Mouse (Mus musculus) hindbrain, postnatal 0 days (tissue): ENCODE data around the gene Ccr6. TPM values are rescaled to one million over a fixed set of nuclear protein-coding genes. Genes with fewer than 3 reads are reported as not detected.

Source experiments
- ATAC-seq: fragments of 200-750 bp; cut with Nextera tagmentation; 2 replicates; pipeline ENCODE4 v1.8.0; 2017; ENCODE audit warnings: mild to moderate bottlenecking, moderate TSS enrichment, moderate library complexity
- DNase-seq: peaks from one replicate; pipeline ENCODE4 v3.0.0-alpha.2; 2015; ENCODE audit warnings: low spot score
- H3K27ac ChIP-seq: fragments of 300-500 bp; sonication (generic); 2 replicates; pipeline ENCODE4 v1.5.1; 2014; ENCODE audit warnings: mild to moderate bottlenecking
- H3K27me3 ChIP-seq: fragments of 300-500 bp; sonication (generic); 2 replicates; pipeline ENCODE4 v1.6.1; 2014; ENCODE audit warnings: low read length, mixed read lengths; ENCODE audit not compliant: insufficient read depth
- H3K36me3 ChIP-seq: fragments of 300-500 bp; sonication (generic); 2 replicates; pipeline ENCODE4 v1.6.1; 2014; ENCODE audit warnings: low read length, mixed read lengths; ENCODE audit not compliant: insufficient read depth
- H3K4me1 ChIP-seq: fragments of 300-500 bp; sonication (generic); 2 replicates; pipeline ENCODE4 v1.6.1; 2014; ENCODE audit warnings: antibody characterized with exemption, low read length, mixed read lengths; ENCODE audit not compliant: insufficient read depth
- H3K4me2 ChIP-seq: fragments of 300-500 bp; sonication (generic); 2 replicates; pipeline ENCODE4 v1.6.1; 2014; ENCODE audit warnings: low read depth, mild to moderate bottlenecking, low read length, moderate library complexity, mixed read lengths
- H3K4me3 ChIP-seq: fragments of 300-500 bp; sonication (generic); 2 replicates; pipeline ENCODE4 v1.5.1; 2014; ENCODE audit warnings: low read length
- H3K9ac ChIP-seq: fragments of 300-500 bp; sonication (generic); replicated peaks from 2 replicates; pipeline ENCODE4 v1.6.1; 2014; ENCODE audit warnings: mild to moderate bottlenecking, low read length, moderate library complexity, mixed read lengths
- H3K9me3 ChIP-seq: fragments of 300-500 bp; sonication (generic); 2 replicates; pipeline ENCODE4 v1.6.1; 2016; ENCODE audit warnings: low read length, mixed read lengths
- CTCF ChIP-seq: IDR thresholded peaks from 2 replicates; pipeline ENCODE4 v1.5.1; 2016; ENCODE audit warnings: antibody characterized with exemption, control low read depth, low read depth
- WGBS: fragments of 180-500 bp; shearing (Covaris S2); extraction: QIAGEN DNeasy Blood & Tissue Kit; methylation state at CpG from one replicate; pipeline ENCODE4 v1.1.7; 2014; 5-methylcytosine and 5-hydroxymethylcytosine counted together
- polyA plus RNA-seq: library from polyadenylated mRNA; unstranded; fragments of >200 nt; fragmentation: Nextera tagmentation; extraction: Ambion mirVana; gene quantifications from 2 replicates; pipeline ENCODE4 v1.2.1, GENCODE M21; 2015
- total RNA-seq: library from RNA; depleted of rRNA; stranded (reverse); fragments of >200 nt; gene quantifications from 2 replicates; pipeline ENCODE4 v1.2.3, GENCODE M21; 2014

Gene Ccr6
- total and polyA plus RNA-seq, 2 experiments from 2014 or later: not detected

DNA sequence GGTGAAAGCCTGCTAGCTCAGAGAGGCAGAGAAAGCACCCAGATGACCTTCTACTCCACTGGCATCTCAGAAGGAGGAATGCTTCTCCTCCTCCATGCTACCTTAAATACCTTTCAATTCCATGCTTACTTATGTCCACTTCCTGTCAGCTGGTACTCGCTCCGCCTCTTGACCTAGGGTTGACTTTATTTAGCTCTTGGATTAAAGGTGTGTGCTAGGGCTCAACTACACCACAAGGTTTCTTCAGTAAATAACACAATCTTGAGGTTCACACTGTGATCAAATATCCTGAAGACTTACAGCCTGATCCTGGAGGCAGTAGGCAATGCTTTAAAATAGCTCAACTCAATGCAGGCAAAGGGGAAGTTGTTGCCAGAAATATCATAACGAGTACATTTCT lies 6.2 kb upstream of the Ccr6 start:
- Histone ChIP-seq H3K4me1 (no peaks in the 10 kb centered on the region), H3K4me2 (no peak overlapping the region), H3K9ac (no peak overlapping the region), H3K36me3 (no peaks in the 10 kb centered on the region), H3K9me3 (no peaks in the 10 kb centered on the region), H3K27me3 (no peaks in the 10 kb centered on the region), H3K4me3 (no peak overlapping the region), H3K27ac (no peak overlapping the region)
- WGBS: 96% methylated on average over 3 of the region's 3 CpGs
- ATAC-seq: no peak
- no peak for TF ChIP-seq CTCF
- no peak for DNase-seq

DNA sequence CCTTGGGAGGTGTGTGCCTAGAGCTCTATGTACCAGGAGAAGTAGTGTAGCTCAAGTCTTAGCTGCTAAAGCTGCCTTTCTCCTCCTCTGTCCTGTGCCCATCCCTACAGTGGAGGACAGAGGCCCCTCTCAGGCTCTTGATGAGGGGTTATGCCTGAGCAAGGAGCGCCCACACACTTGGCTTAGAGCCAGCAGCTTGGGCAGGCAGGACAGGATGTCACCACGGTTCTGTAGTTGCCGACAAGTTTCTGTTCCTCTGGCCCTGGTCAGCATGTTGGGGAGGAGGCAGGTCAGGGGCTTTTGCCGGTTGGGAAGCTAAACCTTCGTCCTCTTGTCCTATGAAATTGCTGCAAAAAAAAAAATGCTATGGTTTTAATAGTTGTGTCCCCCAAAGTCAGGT lies 3.8 kb upstream of the Ccr6 start:
- no peak for TF ChIP-seq CTCF
- no peak overlapping the region for H3K27ac ChIP-seq
- no peak overlapping the region for H3K4me3 ChIP-seq
- DNase-seq: peak; percentile 22
- no peaks in the 10 kb centered on the region for H3K9me3 ChIP-seq
- no peaks in the 10 kb centered on the region for H3K27me3 ChIP-seq
- no peak for ATAC-seq
- no peaks in the 10 kb centered on the region for H3K36me3 ChIP-seq
- H3K4me1 ChIP-seq: no peaks in the 10 kb centered on the region
- H3K4me2 ChIP-seq: no peak overlapping the region
- no peak overlapping the region for H3K9ac ChIP-seq
- WGBS: 63% methylated on average over 5 of the region's 5 CpGs

DNA sequence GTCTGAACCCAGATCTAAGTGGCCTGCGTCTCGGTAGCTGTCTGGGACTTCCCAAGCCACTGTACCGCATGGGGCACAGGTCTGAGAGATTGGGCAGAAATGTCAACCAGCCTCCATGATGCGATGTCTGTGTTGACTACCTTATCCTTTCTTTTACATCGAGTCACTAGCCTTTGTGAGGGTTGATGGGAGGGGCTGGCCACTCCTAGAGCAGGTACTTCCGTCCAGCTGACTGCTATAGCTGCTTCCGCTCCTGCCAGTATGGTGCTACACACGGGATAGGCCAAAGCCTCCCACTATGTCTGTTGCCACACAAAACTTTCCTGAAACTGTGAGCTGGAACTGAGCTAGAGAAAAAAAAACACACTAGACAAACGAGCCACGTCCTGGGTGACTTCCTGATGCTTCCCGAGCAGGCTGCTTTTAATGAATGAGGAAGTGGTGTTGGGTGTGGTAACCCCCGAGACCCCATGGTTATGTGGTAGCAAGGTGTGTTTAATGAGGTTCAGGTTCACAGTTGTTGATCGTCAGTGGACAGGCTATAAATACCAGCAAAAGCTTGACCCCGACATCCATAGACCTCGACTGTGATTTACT lies 2.1 kb upstream of the Ccr6 start:
- no peaks in the 10 kb centered on the region for H3K36me3 ChIP-seq
- no peak overlapping the region for H3K27ac ChIP-seq
- TF ChIP-seq CTCF: no peak
- no peak overlapping the region for H3K4me3 ChIP-seq
- no peak for ATAC-seq
- no peaks in the 10 kb centered on the region for H3K4me1 ChIP-seq
- 81% methylated on average over 15 of the region's 15 CpGs for WGBS
- DNase-seq: no peak
- no peaks in the 10 kb centered on the region for H3K27me3 ChIP-seq
- no peak overlapping the region for H3K9ac ChIP-seq
- H3K9me3 ChIP-seq: no peaks in the 10 kb centered on the region
- no peak overlapping the region for H3K4me2 ChIP-seq

DNA sequence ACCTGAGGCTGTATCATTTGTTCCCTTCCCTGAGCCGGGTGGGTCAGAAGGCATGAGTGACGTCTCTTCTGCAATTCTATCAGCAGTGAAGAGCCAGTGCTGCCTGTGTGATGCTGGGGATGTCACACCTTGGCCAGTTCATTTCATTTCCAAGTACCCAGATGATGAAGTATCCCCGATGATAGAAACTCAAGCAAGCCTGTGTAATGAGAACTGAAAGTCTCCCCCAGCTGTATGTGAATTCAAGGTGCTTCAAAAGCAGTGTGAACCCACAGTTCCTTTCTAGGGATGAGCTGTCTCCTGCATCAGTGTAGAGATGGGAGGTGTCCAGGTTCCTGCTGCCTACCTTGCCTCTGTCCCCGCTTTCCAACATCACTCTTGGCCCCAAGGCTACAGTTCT lies 1.3 kb upstream of the Ccr6 start:
- Histone ChIP-seq H3K4me3 (no peak overlapping the region), H3K4me1 (no peaks in the 10 kb centered on the region), H3K27me3 (no peaks in the 10 kb centered on the region), H3K9ac (no peak overlapping the region), H3K9me3 (no peaks in the 10 kb centered on the region), H3K36me3 (no peaks in the 10 kb centered on the region), H3K27ac (no peak overlapping the region), H3K4me2 (no peak overlapping the region)
- WGBS: 90% methylated on average over 4 of the region's 4 CpGs
- ATAC-seq: no peak
- no peak for TF ChIP-seq CTCF
- DNase-seq: no peak

DNA sequence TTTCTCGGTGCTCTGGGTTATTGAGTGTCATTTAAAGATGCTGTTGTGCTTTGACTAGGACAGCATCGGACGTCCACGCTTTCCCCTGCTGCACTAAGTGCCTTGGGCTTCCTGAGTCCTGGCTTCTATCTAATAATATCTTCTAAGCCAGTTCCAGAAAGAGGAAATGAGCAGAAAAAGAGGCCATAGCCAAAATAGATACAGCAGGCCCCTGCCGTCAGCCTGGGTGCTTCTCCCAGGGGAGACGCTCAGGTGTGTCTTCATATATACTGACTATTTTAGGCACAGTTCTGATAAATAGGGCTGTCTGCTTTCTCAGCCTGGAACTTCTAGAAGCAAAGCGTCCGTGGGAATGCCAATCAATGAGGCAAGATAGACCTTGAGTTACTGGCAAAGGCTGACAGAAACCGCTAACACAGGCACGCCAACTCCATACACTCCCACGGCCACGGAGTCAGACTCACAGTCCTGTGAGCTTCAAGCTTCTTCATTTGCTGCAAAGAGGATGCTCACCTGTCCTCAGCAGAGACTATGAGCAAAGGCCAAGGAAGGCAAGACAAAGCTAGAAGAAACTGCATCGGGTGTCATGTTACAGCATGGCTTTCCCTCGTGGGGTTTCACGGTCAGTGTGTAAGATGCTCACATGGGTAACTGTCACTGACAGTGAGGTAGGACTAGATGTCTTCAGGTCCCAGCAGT lies 2.3 kb downstream of the Ccr6 start:
- no peak overlapping the region for H3K4me3 ChIP-seq
- no peaks in the 10 kb centered on the region for H3K27me3 ChIP-seq
- no peak overlapping the region for H3K4me2 ChIP-seq
- ATAC-seq (no peak), DNase-seq (no peak)
- H3K9me3 ChIP-seq: no peaks in the 10 kb centered on the region
- no peak for TF ChIP-seq CTCF
- no peaks in the 10 kb centered on the region for H3K36me3 ChIP-seq
- no peak overlapping the region for H3K27ac ChIP-seq
- no peaks in the 10 kb centered on the region for H3K4me1 ChIP-seq
- 82% methylated on average over 15 of the region's 15 CpGs for WGBS
- H3K9ac ChIP-seq: no peak overlapping the region

DNA sequence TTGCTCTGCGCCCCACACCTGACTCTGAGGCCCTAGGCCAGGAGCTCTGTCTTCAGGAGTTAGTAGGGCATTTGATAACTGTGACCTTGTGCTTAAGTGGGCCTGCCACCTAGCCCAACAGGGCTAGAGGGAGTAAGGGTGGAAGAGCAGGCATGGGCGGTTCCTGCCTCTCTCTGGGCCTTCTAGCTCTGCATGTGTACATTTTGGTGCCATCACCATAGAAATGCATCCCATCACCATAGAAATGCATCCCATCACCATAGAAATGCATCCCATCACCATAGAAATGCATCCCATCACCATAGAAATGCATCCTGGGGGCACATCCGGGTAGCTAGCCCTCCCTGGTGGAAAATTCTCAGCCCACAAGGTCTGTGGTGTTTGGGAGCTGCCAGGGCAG lies 3.7 kb downstream of the Ccr6 start:
- Histone ChIP-seq H3K36me3 (no peaks in the 10 kb centered on the region), H3K4me1 (no peaks in the 10 kb centered on the region), H3K9ac (no peak overlapping the region), H3K27ac (no peak overlapping the region), H3K9me3 (no peaks in the 10 kb centered on the region), H3K27me3 (no peaks in the 10 kb centered on the region), H3K4me2 (no peak overlapping the region), H3K4me3 (no peak overlapping the region)
- TF ChIP-seq CTCF: no peak
- 56% methylated on average over 3 of the region's 3 CpGs for WGBS
- no peak for DNase-seq
- no peak for ATAC-seq

DNA sequence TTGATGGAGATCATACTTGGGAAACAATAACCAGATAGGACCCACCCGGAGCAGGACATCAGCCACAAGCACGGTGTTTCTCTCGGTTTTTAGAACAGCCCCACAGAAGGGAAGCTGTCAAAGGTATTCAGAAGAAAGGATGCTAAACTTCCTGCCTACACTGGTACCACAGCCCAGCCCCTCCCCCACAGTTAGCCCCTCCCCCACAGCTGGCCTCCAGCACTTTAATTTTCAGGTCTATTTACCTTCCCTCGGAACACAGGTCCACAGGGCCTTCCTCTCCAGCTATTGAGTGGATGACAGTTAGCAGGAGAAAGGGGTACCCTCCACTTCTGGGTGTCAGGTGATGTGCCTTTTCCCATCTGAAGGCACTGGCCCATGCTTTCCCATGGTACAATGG lies 4.7 kb downstream of the Ccr6 start:
- H3K9ac ChIP-seq: no peak overlapping the region
- WGBS: 81% methylated on average over 4 of the region's 4 CpGs
- H3K4me2 ChIP-seq: no peak overlapping the region
- ATAC-seq: no peak
- no peak for DNase-seq
- no peak overlapping the region for H3K4me3 ChIP-seq
- no peaks in the 10 kb centered on the region for H3K9me3 ChIP-seq
- H3K36me3 ChIP-seq: no peaks in the 10 kb centered on the region
- H3K27ac ChIP-seq: no peak overlapping the region
- no peaks in the 10 kb centered on the region for H3K27me3 ChIP-seq
- TF ChIP-seq CTCF: no peak
- H3K4me1 ChIP-seq: no peaks in the 10 kb centered on the region
